Comparison of ENCODE assay signal across 10 mouse cellular contexts in the genomic region with DNA sequence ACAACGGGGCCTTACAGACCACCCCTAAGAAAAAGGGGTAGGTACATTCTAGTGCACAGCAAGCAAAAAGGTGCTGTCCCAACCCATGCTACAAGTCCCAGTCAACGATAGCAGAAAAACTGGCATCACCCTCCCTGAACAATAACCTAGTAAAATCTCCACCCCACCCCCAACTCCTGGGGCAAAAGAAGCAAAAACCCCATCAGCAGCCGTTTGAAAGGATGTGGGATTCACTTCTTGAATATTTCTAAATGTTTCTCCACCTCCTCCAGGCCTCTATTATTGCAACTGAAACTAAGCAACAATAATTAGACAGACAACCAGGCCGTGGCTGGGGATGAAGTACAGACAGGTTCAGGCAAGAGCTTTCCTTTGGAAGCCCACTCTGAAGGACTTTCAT. TPM values are rescaled to one million over a fixed set of nuclear protein-coding genes. Genes with fewer than 3 reads are reported as not detected.
DNase-seq lines count a peak whose midpoint lies in the region; ATAC-seq and TF ChIP-seq lines count a peak whose summit lies in the region.
"Had no signal": no experiment of that assay in that cellular context is flagged by ENCODE, and none has a peak within 500 bp of the region (broad histone marks: within the 10 kb centered on the region; RNA-seq: fewer than 3 reads in every experiment).

No protein-coding gene starts in this region.

- peak overlapping the region; percentile 54; the same call in 1 of the 2 replicates for H3K27ac ChIP-seq in heart, postnatal 0 days (ENCODE audit: low read depth)
- peak overlapping the region; percentile 20; the same call in 1 of the 2 replicates for H3K27ac ChIP-seq in thymus, adult 2 months (ENCODE audit: control insufficient read depth, insufficient read depth, low read length)
- H3K27ac ChIP-seq in embryonic facial prominence, embryonic 14.5 days (replicated peaks; ENCODE audit: low read depth, low read length), result peak overlapping the region; percentile 89

- no peaks in the 10 kb centered on the region for H3K36me3 ChIP-seq in heart, postnatal 0 days (replicated peaks; ENCODE audit: control insufficient read depth, insufficient read depth, low read length)
- H3K36me3 ChIP-seq in thymus, adult 2 months (ENCODE audit: control insufficient read depth, insufficient read depth, low read length), result no peaks in the 10 kb centered on the region
- no peaks in the 10 kb centered on the region for H3K36me3 ChIP-seq in embryonic facial prominence, embryonic 14.5 days (ENCODE audit: control insufficient read depth, insufficient read depth, low read length)

- 56% methylated on average over 4 of the region's 4 CpGs for WGBS in heart, postnatal 0 days
- 18% methylated on average over 4 of the region's 4 CpGs for WGBS in thymus, adult 2 months
- WGBS in embryonic facial prominence, embryonic 14.5 days, result 48% methylated on average over 4 of the region's 4 CpGs

- no peak overlapping the region for H3K4me2 ChIP-seq in heart, postnatal 0 days (ENCODE audit: low read depth, low read length)
- 0 out of 2 replicates have a peak overlapping the region, but pooled peaks have one; percentile 42 for H3K4me2 ChIP-seq in embryonic facial prominence, embryonic 14.5 days (ENCODE audit: low read depth, low read length)
- H3K4me2 ChIP-seq: liver, embryonic 11.5 days had no signal

- H3K27me3 ChIP-seq in heart, postnatal 0 days (ENCODE audit: control insufficient read depth, insufficient read depth, low read length), result no peaks in the 10 kb centered on the region
- no peaks in the 10 kb centered on the region for H3K27me3 ChIP-seq in thymus, adult 2 months (ENCODE audit: control insufficient read depth, insufficient read depth, low read length)
- no peaks in the 10 kb centered on the region for H3K27me3 ChIP-seq in embryonic facial prominence, embryonic 14.5 days (replicated peaks; ENCODE audit: control insufficient read depth, insufficient read depth, low read length)

- no peaks in the 10 kb centered on the region for H3K9me3 ChIP-seq in heart, postnatal 0 days (replicated peaks; ENCODE audit: control insufficient read depth, low read length)
- H3K9me3 ChIP-seq in embryonic facial prominence, embryonic 14.5 days (ENCODE audit: control insufficient read depth, low read length), result no peaks in the 10 kb centered on the region

- ATAC-seq in heart, postnatal 0 days (ENCODE audit: insufficient read depth, low read depth), result no peak
- no peak for ATAC-seq in embryonic facial prominence, embryonic 14.5 days (ENCODE audit: low read depth)
- ATAC-seq: midbrain, embryonic 16.5 days had no signal

- DNase-seq in heart, postnatal 0 days (ENCODE audit: low spot score), result no peak
- no peak for DNase-seq in heart, adult 8-10 months (ENCODE audit: low spot score)
- DNase-seq in thymus, adult 2 months, result no peak
- DNase-seq in thymus, postnatal 25 days, result no peak
- no peak for DNase-seq in embryonic facial prominence, embryonic 14.5 days (ENCODE audit: low spot score)
- no peak for DNase-seq in layer of hippocampus, postnatal 14 days (ENCODE audit: low spot score in 2 of 2)
- DNase-seq in adrenal gland, adult 8-10 months, result no peak
- DNase-seq: thymus, postnatal 14 days had no signal

- H3K4me3 ChIP-seq in heart, postnatal 0 days (ENCODE audit: low read depth, low read length), result no peak overlapping the region
- H3K4me3 ChIP-seq in thymus, adult 2 months (ENCODE audit: control insufficient read depth, insufficient read depth, low read length), result no peak overlapping the region
- H3K4me3 ChIP-seq in embryonic facial prominence, embryonic 14.5 days (ENCODE audit: low read depth, low read length), result no peak overlapping the region

- TF ChIP-seq EP300 in heart, postnatal 0 days (IDR thresholded peaks at IDR 0.05; ENCODE audit: low read depth), result no peak

- TF ChIP-seq CTCF in heart, postnatal 0 days (IDR thresholded peaks at IDR 0.05; ENCODE audit: low read depth), result no peak
- TF ChIP-seq CTCF in thymus, adult 2 months (IDR thresholded peaks at IDR 0.05; ENCODE audit: borderline replicate concordance, control insufficient read depth, extremely low read depth, insufficient read depth, low read length, poor library complexity), result no peak

- no peak for TF ChIP-seq POLR2A in thymus, adult 2 months (IDR thresholded peaks at IDR 0.05; ENCODE audit: control insufficient read depth, extremely low read depth, insufficient read depth, low read length, poor library complexity)

- H3K4me1 ChIP-seq in heart, postnatal 0 days (ENCODE audit: control insufficient read depth, insufficient read depth), result peaks cover 54% of the 10 kb centered on the region
- peaks cover 60% of the 10 kb centered on the region for H3K4me1 ChIP-seq in thymus, adult 2 months (replicated peaks; ENCODE audit: control insufficient read depth, insufficient read depth, low read length)
- H3K4me1 ChIP-seq in embryonic facial prominence, embryonic 14.5 days (ENCODE audit: control insufficient read depth, insufficient read depth, low read length), result peaks cover 52% of the 10 kb centered on the region

- H3K9ac ChIP-seq in heart, postnatal 0 days (replicated peaks; ENCODE audit: low read depth, low read length), result 0 out of 2 replicates have a peak overlapping the region, but pooled peaks have one; percentile 7
- peak overlapping the region; percentile 5; the same call in 1 of the 2 replicates for H3K9ac ChIP-seq in embryonic facial prominence, embryonic 14.5 days (ENCODE audit: low read depth, low read length)

RNA-seq across cellular contexts. Expression of gene Cyth1, which starts 8.0 kb away (rescaled TPM):
- 49.8 and 50.1 TPM in 2 replicates for total RNA-seq in heart, postnatal 0 days (2014; rRNA removed; ENCODE audit: low replicate concordance)
- 21.4 TPM in 2 replicates for polyA plus RNA-seq in heart, postnatal 0 days (2015; fragmentation: Nextera tagmentation; extraction: Ambion mirVana)
- 10 to 100 TPM; 34.5 to 56.9 (median 50.9) TPM for total RNA-seq in heart, adult 8-10 months (2022)
- polyA plus RNA-seq in thymus, adult 2 months (2012; rRNA removed), result 66.7 and 70.0 TPM in 2 replicates
- 11.4 and 12.5 TPM in 2 replicates for polyA plus RNA-seq in embryonic facial prominence, embryonic 14.5 days (2014; fragmentation: Nextera tagmentation; extraction: Ambion mirVana)
- total RNA-seq in layer of hippocampus, postnatal 14 days (2021), result 10 to 100 TPM; 72.0 to 75.0 TPM
- 10 to 100 TPM; 23.4 to 28.1 (median 24.4) TPM for total RNA-seq in adrenal gland, adult 8-10 months (2022)

RNA-seq across cellular contexts. Expression of gene Usp36, which starts 49.7 kb away (rescaled TPM):
- 10.4 and 18.3 TPM in 2 replicates for total RNA-seq in heart, postnatal 0 days (2014; rRNA removed; ENCODE audit: low replicate concordance)
- 5.5 and 6.6 TPM in 2 replicates for polyA plus RNA-seq in heart, postnatal 0 days (2015; fragmentation: Nextera tagmentation; extraction: Ambion mirVana)
- total RNA-seq in heart, adult 8-10 months (2022), result 10 to 100 TPM; 13.2 to 14.5 (median 13.9) TPM
- 28.8 and 34.6 TPM in 2 replicates for polyA plus RNA-seq in thymus, adult 2 months (2012; rRNA removed)
- 15.9 and 16.1 TPM in 2 replicates for polyA plus RNA-seq in embryonic facial prominence, embryonic 14.5 days (2014; fragmentation: Nextera tagmentation; extraction: Ambion mirVana)
- 10 to 100 TPM; 22.9 to 26.0 TPM for total RNA-seq in layer of hippocampus, postnatal 14 days (2021)
- total RNA-seq in adrenal gland, adult 8-10 months (2022), result 10 to 100 TPM; 21.0 to 36.9 (median 28.9) TPM

Comparison
In these comparisons a context has a peak if more than half of its experiments do, and no peak if none do; other contexts are left out.
1. H3K27ac ChIP-seq: peak in every context shown above with its lines; median percentile 89 in embryonic facial prominence, embryonic 14.5 days; 54 in heart, postnatal 0 days; 20 in thymus, adult 2 months.